Mouse (Mus musculus) leukemia stem cell, adult 10-12 weeks (primary cell): ENCODE results near the gene Cacna1g. TPM values are rescaled to one million over a fixed set of nuclear protein-coding genes. Genes with fewer than 3 reads are reported as not detected.

Source experiments
- polyA plus RNA-seq: library from polyadenylated mRNA; stranded (reverse); fragments of >175 nt; gene quantifications from 2 replicates; pipeline ENCODE4 v1.2.3, GENCODE M21; 2012; ENCODE audit warnings: low replicate concordance

Gene Cacna1g
- 10.0 and 13.3 TPM in 2 replicates for polyA plus RNA-seq

GRCm38 (mm10) chr11:94473707-94474543, at the start of gene Cacna1g:
Cacna1g (minus strand) TSS chr11:94474198.

GRCm38 (mm10) chr11:94521219-94521843, 47.3 kb upstream of the Cacna1g start, which contains the start of gene Mycbpap:
Mycbpap (minus strand) TSS chr11:94521742.

GRCm38 (mm10) chr11:94499661-94500152, 25.7 kb upstream of the Cacna1g start, which contains the start of gene Epn3:
Epn3 (minus strand) TSS chr11:94499974.

GRCm38 (mm10) chr11:94486001-94486400, 12.0 kb upstream of the Cacna1g start, which contains the start of gene Spata20:
Spata20 (minus strand) TSS chr11:94486179.

DNA sequence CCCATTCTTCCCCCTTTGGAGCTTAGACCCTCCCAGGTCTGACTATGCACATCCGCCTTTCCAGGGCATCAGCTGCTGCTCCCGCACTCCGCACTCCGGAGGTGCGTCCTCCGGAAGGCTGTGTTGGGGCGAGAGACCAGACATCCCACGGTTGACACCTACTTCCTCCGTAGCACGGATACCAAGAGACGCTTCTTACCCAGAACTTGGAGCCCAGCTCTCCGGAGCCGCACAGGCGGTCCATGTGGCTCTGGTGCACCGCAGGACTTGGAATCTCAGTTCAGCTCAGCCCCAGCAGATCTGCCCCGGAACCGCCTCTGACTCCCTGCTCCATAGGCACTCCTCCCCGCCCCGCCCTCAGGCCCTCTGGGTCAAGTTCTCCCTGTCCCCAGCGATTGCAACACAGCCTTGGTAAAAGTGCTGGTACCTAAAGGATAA, 81.3 kb downstream of the Cacna1g start, which contains the start of gene Abcc3:
Abcc3 (minus strand) TSS at position 326 of the 438 bp plus-strand sequence.

Other genes with a start within 250 kb of the Cacna1g start
- gene Wfikkn2, start 228.2 kb downstream of the Cacna1g start, polyA plus RNA-seq, result 0.14 and 0.46 TPM in 2 replicates
- not detected in 2 replicates for gene Gm21885, start 192.3 kb downstream of the Cacna1g start, polyA plus RNA-seq
- 6.1 and 22.5 TPM in 2 replicates for gene Luc7l3, start 152.2 kb downstream of the Cacna1g start, polyA plus RNA-seq
- 36.3 and 54.4 TPM in 2 replicates for gene Ankrd40, start 146.2 kb downstream of the Cacna1g start, polyA plus RNA-seq
- 2.4 and 6.9 TPM in 2 replicates for gene Abcc3, start 81.2 kb downstream of the Cacna1g start, polyA plus RNA-seq
- gene Spata20, start 12.0 kb upstream of the Cacna1g start, polyA plus RNA-seq, result not detected in 2 replicates
- not detected in 2 replicates for gene Epn3, start 25.8 kb upstream of the Cacna1g start, polyA plus RNA-seq
- not detected in 2 replicates for gene Mycbpap, start 47.5 kb upstream of the Cacna1g start, polyA plus RNA-seq
- 0.38 and 0.81 TPM in 2 replicates for gene Rsad1, start 75.1 kb upstream of the Cacna1g start, polyA plus RNA-seq
- gene Chad, start 90.8 kb upstream of the Cacna1g start, polyA plus RNA-seq, result 0.27 TPM in 1 of 2 replicates, not detected in the other
- 52.4 and 61.1 TPM in 2 replicates for gene Acsf2, start 127.7 kb upstream of the Cacna1g start, polyA plus RNA-seq
- 108 and 211 TPM in 2 replicates for gene Lrrc59, start 155.6 kb upstream of the Cacna1g start, polyA plus RNA-seq
- 24.1 and 26.9 TPM in 2 replicates for gene Mrpl27, start 179.6 kb upstream of the Cacna1g start, polyA plus RNA-seq
- 3.7 and 12.1 TPM in 2 replicates for gene Eme1, start 179.8 kb upstream of the Cacna1g start, polyA plus RNA-seq
- gene Xylt2, start 203.3 kb upstream of the Cacna1g start, polyA plus RNA-seq, result 11.8 and 17.3 TPM in 2 replicates
- gene Gm11541, start 230.3 kb upstream of the Cacna1g start, polyA plus RNA-seq, result not detected in 2 replicates